Mouse (Mus musculus) embryonic facial prominence, embryonic 10.5 days (tissue): ENCODE data around the gene Ube2v1. TPM values are rescaled to one million over a fixed set of nuclear protein-coding genes. Genes with fewer than 3 reads are reported as not detected.

ENCODE experiments used
- DNase-seq: peaks from one replicate; pipeline ENCODE4 v3.0.0-alpha.2; 2017; ENCODE audit warnings: low spot score
- H3K27ac ChIP-seq: fragments of 300-500 bp; sonication (generic); replicated peaks from 2 replicates; pipeline ENCODE4 v1.5.1; 2016; ENCODE audit warnings: mild to moderate bottlenecking
- H3K27me3 ChIP-seq: fragments of 300-500 bp; sonication (generic); replicated peaks from 2 replicates; pipeline ENCODE4 v1.6.1; 2016; ENCODE audit warnings: low read depth, mild to moderate bottlenecking; ENCODE audit not compliant: poor library complexity, severe bottlenecking
- H3K36me3 ChIP-seq: fragments of 300-500 bp; sonication (generic); replicated peaks from 2 replicates; pipeline ENCODE4 v1.6.1; 2016; ENCODE audit warnings: mild to moderate bottlenecking, moderate library complexity
- H3K4me1 ChIP-seq: fragments of 300-500 bp; sonication (generic); 2 replicates; pipeline ENCODE4 v1.6.1; 2016
- H3K4me3 ChIP-seq: fragments of 300-500 bp; sonication (generic); 2 replicates; pipeline ENCODE4 v1.5.1; 2016; ENCODE audit warnings: mild to moderate bottlenecking, moderate library complexity
- H3K9me3 ChIP-seq: fragments of 300-500 bp; sonication (generic); 2 replicates; pipeline ENCODE4 v1.6.1; 2016; ENCODE audit warnings: mild to moderate bottlenecking
- WGBS: fragments of 180-500 bp; shearing (Covaris S2); methylation state at CpG from one replicate; pipeline ENCODE4 v1.1.7; 2016; 5-methylcytosine and 5-hydroxymethylcytosine counted together
- polyA plus RNA-seq: library from polyadenylated mRNA; unstranded; fragments of >200 nt; fragmentation: Nextera tagmentation; extraction: Ambion mirVana; gene quantifications from 2 replicates; pipeline ENCODE4 v1.2.1, GENCODE M21; 2016

Gene Ube2v1
- polyA plus RNA-seq, 1 experiment from 2014 or later, result 384 TPM

GRCm38 (mm10) chr2:167661270-167662203, 29.6 kb upstream of the Ube2v1 start, which contains the start of gene Gm20431:
TSS of gene Gm20431 (minus strand) at chr2:167661496.
- peak within 1 kb of the TSS; percentile 81 for H3K4me3 ChIP-seq
- H3K36me3 ChIP-seq, result peaks cover 21% of the 10 kb centered on the region
- peaks cover 50% of the 10 kb centered on the region for H3K4me1 ChIP-seq
- 2% methylated on average over 110 of the region's 110 CpGs for WGBS
- no peaks in the 10 kb centered on the region for H3K9me3 ChIP-seq
- peaks cover 16% of the 10 kb centered on the region for H3K27me3 ChIP-seq
- DNase-seq, result peak; percentile 97
- H3K27ac ChIP-seq, result peak within 1 kb of the TSS; percentile 88

GRCm38 (mm10) chr2:167660611-167660971, 28.7 kb upstream of the Ube2v1 start:
- DNase-seq, result peak; percentile 52
- peaks cover 51% of the 10 kb centered on the region for H3K4me1 ChIP-seq
- H3K9me3 ChIP-seq, result no peaks in the 10 kb centered on the region
- H3K4me3 ChIP-seq, result peak overlapping the region; percentile 81
- WGBS, result 1% methylated on average over 12 of the region's 12 CpGs
- H3K27me3 ChIP-seq, result peaks cover 16% of the 10 kb centered on the region
- peak overlapping the region; percentile 88 for H3K27ac ChIP-seq
- H3K36me3 ChIP-seq, result peaks cover 26% of the 10 kb centered on the region

GRCm38 (mm10) chr2:167659847-167660610, 28.1 kb upstream of the Ube2v1 start:
- WGBS, result 20% methylated on average over 13 of the region's 13 CpGs
- DNase-seq, result peak; percentile 47

GRCm38 (mm10) chr2:167659177-167659846, 27.4 kb upstream of the Ube2v1 start:
- Histone ChIP-seq H3K4me3 (peak overlapping the region; percentile 81), H3K36me3 (peaks cover 35% of the 10 kb centered on the region), H3K4me1 (peaks cover 51% of the 10 kb centered on the region), H3K27me3 (peaks cover 16% of the 10 kb centered on the region), H3K27ac (peak overlapping the region; percentile 88), H3K9me3 (no peaks in the 10 kb centered on the region)
- no peak for DNase-seq
- WGBS, result 63% methylated on average over 10 of the region's 10 CpGs

More at GRCm38 (mm10) chr2:167659847-167660610, 28.1 kb upstream of the Ube2v1 start:
- Histone ChIP-seq H3K27ac (peak overlapping the region; percentile 88), H3K36me3 (peaks cover 28% of the 10 kb centered on the region), H3K27me3 (peaks cover 16% of the 10 kb centered on the region), H3K9me3 (no peaks in the 10 kb centered on the region), H3K4me3 (peak overlapping the region; percentile 81), H3K4me1 (peaks cover 51% of the 10 kb centered on the region)

GRCm38 (mm10) chr2:167658712-167659111, 26.8 kb upstream of the Ube2v1 start:
- DNase-seq, result no peak
- Histone ChIP-seq H3K36me3 (peaks cover 41% of the 10 kb centered on the region), H3K4me3 (peak overlapping the region; percentile 81), H3K4me1 (peaks cover 51% of the 10 kb centered on the region), H3K9me3 (no peaks in the 10 kb centered on the region), H3K27me3 (peaks cover 16% of the 10 kb centered on the region), H3K27ac (peak overlapping the region; percentile 12; the same call in 1 of the 2 replicates)
- 69% methylated on average over 11 of the region's 11 CpGs for WGBS

GRCm38 (mm10) chr2:167657973-167658372, 26.1 kb upstream of the Ube2v1 start:
- peaks cover 48% of the 10 kb centered on the region for H3K36me3 ChIP-seq
- peak overlapping the region; percentile 12; the same call in 1 of the 2 replicates for H3K27ac ChIP-seq
- H3K9me3 ChIP-seq, result no peaks in the 10 kb centered on the region
- H3K27me3 ChIP-seq, result peaks cover 11% of the 10 kb centered on the region
- WGBS, result 86% methylated on average over 4 of the region's 4 CpGs
- peak overlapping the region; percentile 81; the same call in 1 of the 2 replicates for H3K4me3 ChIP-seq
- no peak for DNase-seq
- H3K4me1 ChIP-seq, result peaks cover 51% of the 10 kb centered on the region

GRCm38 (mm10) chr2:167656629-167657478, 25.0 kb upstream of the Ube2v1 start:
- Histone ChIP-seq H3K27me3 (no peaks in the 10 kb centered on the region), H3K4me3 (no peak overlapping the region), H3K4me1 (peaks cover 44% of the 10 kb centered on the region), H3K27ac (0 out of 2 replicates have a peak overlapping the region, but pooled peaks have one; percentile 5), H3K9me3 (no peaks in the 10 kb centered on the region), H3K36me3 (peaks cover 60% of the 10 kb centered on the region)
- no peak for DNase-seq
- 80% methylated on average over 16 of the region's 16 CpGs for WGBS

GRCm38 (mm10) chr2:167654911-167655600, 23.2 kb upstream of the Ube2v1 start:
- peaks cover 77% of the 10 kb centered on the region for H3K36me3 ChIP-seq

GRCm38 (mm10) chr2:167652694-167653093, 20.8 kb upstream of the Ube2v1 start:
- H3K9me3 ChIP-seq, result no peaks in the 10 kb centered on the region
- no peak overlapping the region for H3K27ac ChIP-seq
- H3K27me3 ChIP-seq, result no peaks in the 10 kb centered on the region
- DNase-seq, result no peak
- peaks cover 8% of the 10 kb centered on the region for H3K4me1 ChIP-seq
- peaks cover 88% of the 10 kb centered on the region for H3K36me3 ChIP-seq
- 88% methylated on average over 7 of the region's 7 CpGs for WGBS
- no peak overlapping the region for H3K4me3 ChIP-seq

More at GRCm38 (mm10) chr2:167654911-167655600, 23.2 kb upstream of the Ube2v1 start:
- peaks cover 31% of the 10 kb centered on the region for H3K4me1 ChIP-seq
- no peak overlapping the region for H3K27ac ChIP-seq
- no peaks in the 10 kb centered on the region for H3K9me3 ChIP-seq
- WGBS, result 86% methylated on average over 10 of the region's 10 CpGs
- DNase-seq, result no peak
- no peak overlapping the region for H3K4me3 ChIP-seq
- H3K27me3 ChIP-seq, result no peaks in the 10 kb centered on the region

- no peak overlapping the region for H3K4me3 ChIP-seq
- DNase-seq, result no peak
- peaks cover 1% of the 10 kb centered on the region for H3K4me1 ChIP-seq
- WGBS, result 76% methylated on average over 9 of the region's 9 CpGs
- peaks cover 88% of the 10 kb centered on the region for H3K36me3 ChIP-seq
- H3K27ac ChIP-seq, result no peak overlapping the region
- H3K9me3 ChIP-seq, result no peaks in the 10 kb centered on the region
- H3K27me3 ChIP-seq, result no peaks in the 10 kb centered on the region
These were observed 19.7 kb upstream of the Ube2v1 start for GRCm38 (mm10) chr2:167651622-167652021.
